Mouse (Mus musculus): ENCODE measurements around the gene Ciapin1. TPM values are rescaled to one million over a fixed set of nuclear protein-coding genes. Genes with fewer than 3 reads are reported as not detected.
A peak's percentile ranks its signal among the peaks of the same experiment; 100 is the strongest.

Ciapin1 gene
- 112 and 129 TPM in 2 replicates for polyA plus RNA-seq (2015; fragmentation: Nextera tagmentation; extraction: Ambion mirVana)

DNA sequence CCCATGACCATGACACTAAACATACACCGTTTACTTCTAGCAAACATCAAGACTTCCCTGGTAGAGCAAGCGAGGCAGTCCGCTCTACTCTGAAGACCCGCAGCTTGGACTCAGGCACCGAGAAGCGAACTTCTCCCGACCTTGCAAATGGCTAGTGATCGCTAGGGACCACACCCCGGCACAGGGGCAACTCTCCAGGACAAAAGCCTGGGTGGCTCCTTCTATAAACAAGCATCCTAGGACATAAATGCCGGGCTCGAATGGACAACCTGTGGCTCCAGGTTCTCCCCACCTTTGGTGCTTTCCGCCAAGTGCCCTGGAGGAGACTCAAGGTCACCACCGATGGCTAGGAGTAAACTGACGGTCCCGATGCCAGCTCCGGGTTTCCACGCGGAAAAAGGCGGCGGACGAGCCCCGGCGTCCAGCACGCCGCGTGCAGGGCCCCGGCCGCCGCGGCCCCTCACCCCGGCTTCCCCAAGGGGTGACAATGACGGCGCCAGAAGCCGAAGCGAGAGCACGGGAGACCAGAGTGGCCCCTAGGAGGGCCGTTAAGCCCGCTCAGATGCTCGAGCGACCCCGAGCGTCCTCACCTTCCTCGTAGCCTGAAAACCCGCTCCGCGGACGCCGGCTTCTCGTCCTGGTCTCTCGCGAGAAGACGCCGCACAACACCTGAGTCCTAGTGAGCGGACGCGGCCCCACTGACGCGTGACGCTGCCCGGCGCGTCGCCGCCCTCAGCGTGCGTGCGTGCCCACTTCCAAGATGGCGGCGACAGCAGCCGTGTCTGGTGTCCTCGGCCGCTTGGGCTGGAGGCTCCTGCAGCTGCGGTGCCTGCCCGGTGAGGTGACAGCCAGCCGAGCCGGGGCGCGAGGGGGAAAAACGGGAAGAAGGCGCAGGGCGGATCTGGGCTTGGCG is at the start of gene Ciapin1, which contains the start of gene Coq9:
TSS of gene Ciapin1 (minus strand) at position 697 of the 913 bp plus-strand sequence.
TSS of gene Coq9 (plus strand) at position 660 of the 913 bp plus-strand sequence.
- no peak for TF ChIP-seq CTCF (IDR thresholded peaks at IDR 0.05; ENCODE audit: low read depth)
- no peaks in the 10 kb centered on the region for H3K36me3 ChIP-seq (ENCODE audit: insufficient read depth, low read length)
- peak; percentile 96 for ATAC-seq (replicated peaks; ENCODE audit: low FRiP score, low read depth)
- no peaks in the 10 kb centered on the region for H3K27me3 ChIP-seq (ENCODE audit: insufficient read depth, low read length)
- peak within 1 kb of the TSS; percentile 94 for H3K9ac ChIP-seq (ENCODE audit: low read depth, low read length)
- DNase-seq (ENCODE audit: low spot score), result peak; percentile 95
- H3K9me3 ChIP-seq (replicated peaks; ENCODE audit: low read length), result no peaks in the 10 kb centered on the region
- H3K4me3 ChIP-seq (replicated peaks; ENCODE audit: low read depth, low read length), result peak within 1 kb of the TSS; percentile 89
- H3K4me2 ChIP-seq (ENCODE audit: low read length), result peak within 1 kb of the TSS; percentile 92
- under 1% methylated on average over 82 of the region's 82 CpGs for WGBS
- peaks cover 8% of the 10 kb centered on the region; the same call in 1 of the 2 replicates for H3K4me1 ChIP-seq (replicated peaks; ENCODE audit: insufficient read depth, low read length)
- H3K27ac ChIP-seq, result peak within 1 kb of the TSS; percentile 92

- 70% methylated on average over 4 of the region's 4 CpGs for WGBS
- H3K27me3 ChIP-seq (ENCODE audit: insufficient read depth, low read length), result no peaks in the 10 kb centered on the region
- DNase-seq (ENCODE audit: low spot score) (no peak), ATAC-seq (replicated peaks; ENCODE audit: low FRiP score, low read depth) (no peak)
- H3K9ac ChIP-seq (ENCODE audit: low read depth, low read length), result no peak overlapping the region
- no peak overlapping the region for H3K27ac ChIP-seq
- H3K4me2 ChIP-seq (ENCODE audit: low read length), result no peak overlapping the region
- no peak for TF ChIP-seq CTCF (IDR thresholded peaks at IDR 0.05; ENCODE audit: low read depth)
- no peak overlapping the region for H3K4me3 ChIP-seq (replicated peaks; ENCODE audit: low read depth, low read length)
- no peaks in the 10 kb centered on the region for H3K9me3 ChIP-seq (replicated peaks; ENCODE audit: low read length)
- peaks cover under 1% of the 10 kb centered on the region; the same call in 1 of the 2 replicates for H3K4me1 ChIP-seq (replicated peaks; ENCODE audit: insufficient read depth, low read length)
- no peaks in the 10 kb centered on the region for H3K36me3 ChIP-seq (ENCODE audit: insufficient read depth, low read length)
These were observed 42.6 kb upstream of the Ciapin1 start for GRCm38 (mm10) chr8:94880742-94881141.

DNA sequence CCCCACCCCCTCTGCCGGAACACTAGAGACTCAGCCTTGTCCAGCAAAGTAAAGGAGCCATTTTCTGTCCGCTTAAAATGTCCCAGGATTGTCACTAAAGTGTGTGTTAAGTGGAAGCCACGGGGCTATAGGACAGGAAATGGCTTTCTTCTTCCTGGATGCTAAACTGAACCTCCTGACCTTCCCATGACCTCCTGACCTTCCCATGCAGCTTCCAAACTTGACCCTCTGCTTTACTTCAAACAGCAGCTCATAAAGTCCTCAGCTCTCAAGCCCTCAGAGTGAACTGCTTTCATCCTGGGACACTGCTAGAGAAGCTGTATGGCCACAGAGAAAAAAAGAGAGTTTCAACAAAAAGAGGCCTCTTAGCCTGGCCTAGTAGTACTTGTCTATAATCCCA is 38.7 kb upstream of the Ciapin1 start:
- no peak for DNase-seq (ENCODE audit: low spot score)
- TF ChIP-seq CTCF (IDR thresholded peaks at IDR 0.05; ENCODE audit: low read depth), result no peak; the same call in 1 of the 2 replicates
- H3K4me3 ChIP-seq (replicated peaks; ENCODE audit: low read depth, low read length), result no peak overlapping the region

DNA sequence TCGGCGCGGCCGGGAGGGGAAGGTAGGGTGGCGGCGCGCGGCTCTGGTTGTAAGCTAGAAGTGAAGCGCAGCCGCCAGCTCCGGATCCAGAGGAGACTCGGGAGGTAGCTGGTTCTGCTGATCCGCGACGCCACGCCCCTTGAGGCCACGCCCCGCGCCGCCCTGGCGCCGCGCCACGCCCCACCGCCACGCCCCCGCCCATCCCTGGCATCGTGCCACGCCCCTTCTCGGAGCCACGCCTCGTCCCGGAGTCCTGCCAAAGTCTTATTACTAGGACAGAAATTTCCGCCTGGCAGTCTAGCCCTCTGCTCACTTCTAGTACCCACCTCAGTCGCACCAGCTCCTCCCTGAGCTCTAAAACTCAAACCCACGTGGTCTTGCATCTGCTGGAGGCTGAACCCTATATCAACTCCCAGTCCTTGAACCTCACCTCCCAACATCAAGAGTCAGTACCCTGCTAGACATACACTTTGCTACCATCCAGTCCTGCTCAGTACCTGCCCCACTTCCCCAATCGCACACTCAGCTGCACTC is 38.1 kb upstream of the Ciapin1 start, which contains the start of gene Dok4:
TSS of gene Dok4 (minus strand) at position 134 of the 534 bp plus-strand sequence.
- no peaks in the 10 kb centered on the region for H3K36me3 ChIP-seq (ENCODE audit: insufficient read depth, low read length)
- H3K9me3 ChIP-seq (replicated peaks; ENCODE audit: low read length), result no peaks in the 10 kb centered on the region
- under 1% methylated on average over 35 of the region's 37 CpGs for WGBS
- H3K27me3 ChIP-seq (ENCODE audit: insufficient read depth, low read length), result no peaks in the 10 kb centered on the region
- peak; percentile 91 for DNase-seq (ENCODE audit: low spot score)
- peak within 1 kb of the TSS; percentile 94 for H3K4me2 ChIP-seq (ENCODE audit: low read length)
- peak; percentile 78 for ATAC-seq (replicated peaks; ENCODE audit: low FRiP score, low read depth)
- H3K4me3 ChIP-seq (replicated peaks; ENCODE audit: low read depth, low read length), result peak within 1 kb of the TSS; percentile 57
- H3K4me1 ChIP-seq (replicated peaks; ENCODE audit: insufficient read depth, low read length), result peaks cover 17% of the 10 kb centered on the region
- peak within 1 kb of the TSS; percentile 60 for H3K9ac ChIP-seq (ENCODE audit: low read depth, low read length)
- TF ChIP-seq CTCF (IDR thresholded peaks at IDR 0.05; ENCODE audit: low read depth), result no peak
- H3K27ac ChIP-seq, result peak within 1 kb of the TSS; percentile 50

More for the DNA sequence above, 38.7 kb upstream of the Ciapin1 start:
- H3K36me3 ChIP-seq (ENCODE audit: insufficient read depth, low read length), result no peaks in the 10 kb centered on the region
- no peak for ATAC-seq (replicated peaks; ENCODE audit: low FRiP score, low read depth)
- H3K9me3 ChIP-seq (replicated peaks; ENCODE audit: low read length), result no peaks in the 10 kb centered on the region
- peaks cover 12% of the 10 kb centered on the region for H3K4me1 ChIP-seq (replicated peaks; ENCODE audit: insufficient read depth, low read length)
- WGBS, result 31% methylated on average over 3 of the region's 3 CpGs
- 0 out of 2 replicates have a peak overlapping the region, but pooled peaks have one; percentile 94 for H3K4me2 ChIP-seq (ENCODE audit: low read length)
- no peaks in the 10 kb centered on the region for H3K27me3 ChIP-seq (ENCODE audit: insufficient read depth, low read length)
- H3K9ac ChIP-seq (ENCODE audit: low read depth, low read length), result no peak overlapping the region
- peak overlapping the region; percentile 3; the same call in 1 of the 2 replicates for H3K27ac ChIP-seq

- H3K4me3 ChIP-seq (replicated peaks; ENCODE audit: low read depth, low read length), result peak overlapping the region; percentile 57
- under 1% methylated on average over 19 of the region's 20 CpGs for WGBS
- H3K4me1 ChIP-seq (replicated peaks; ENCODE audit: insufficient read depth, low read length), result peaks cover 21% of the 10 kb centered on the region
- no peaks in the 10 kb centered on the region for H3K27me3 ChIP-seq (ENCODE audit: insufficient read depth, low read length)
- peak overlapping the region; percentile 60 for H3K9ac ChIP-seq (ENCODE audit: low read depth, low read length)
- peak overlapping the region; percentile 94 for H3K4me2 ChIP-seq (ENCODE audit: low read length)
- H3K27ac ChIP-seq, result peak overlapping the region; percentile 50
- no peak for ATAC-seq (replicated peaks; ENCODE audit: low FRiP score, low read depth)
- DNase-seq (ENCODE audit: low spot score), result peak; percentile 16
- no peaks in the 10 kb centered on the region for H3K9me3 ChIP-seq (replicated peaks; ENCODE audit: low read length)
- no peak for TF ChIP-seq CTCF (IDR thresholded peaks at IDR 0.05; ENCODE audit: low read depth)
- H3K36me3 ChIP-seq (ENCODE audit: insufficient read depth, low read length), result no peaks in the 10 kb centered on the region
These were observed 37.7 kb upstream of the Ciapin1 start for GRCm38 (mm10) chr8:94875871-94876150.

DNA sequence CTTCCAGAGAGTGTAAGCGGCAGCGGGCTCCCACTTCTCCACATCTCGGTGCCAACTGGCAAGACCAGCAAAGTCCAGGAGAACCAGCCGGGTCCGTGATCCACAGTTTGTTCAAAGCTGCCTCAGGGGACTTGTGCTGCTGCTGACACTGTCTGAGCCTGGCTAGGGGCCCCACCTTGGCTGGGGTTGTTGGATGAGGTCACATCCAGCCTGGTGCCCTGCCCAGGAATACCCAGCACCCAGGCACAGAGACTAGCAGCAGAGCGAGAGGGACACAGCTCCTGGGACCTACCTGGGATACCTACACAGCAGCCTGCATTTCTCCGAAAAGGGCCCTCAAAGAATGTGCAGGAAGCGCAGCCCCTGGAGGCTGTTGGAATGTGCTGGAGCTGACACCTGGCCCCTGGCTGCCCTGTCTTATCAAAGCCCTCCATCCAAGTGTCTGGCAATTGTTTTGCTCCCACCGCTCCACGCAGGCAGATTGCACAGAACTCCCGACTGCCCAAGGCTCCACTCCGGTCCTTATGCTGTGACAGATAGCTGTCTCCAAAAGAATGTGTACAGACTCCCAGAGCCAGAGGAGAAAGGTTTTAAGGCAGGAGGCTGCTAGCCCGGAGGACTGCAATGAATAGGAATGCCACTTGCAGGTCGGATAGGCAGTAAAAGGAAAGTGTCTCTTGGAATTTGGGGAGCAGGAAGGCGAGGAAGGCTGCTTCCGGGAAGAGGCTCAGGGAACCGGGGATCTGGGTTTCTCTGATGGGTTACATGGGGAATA is 37.1 kb upstream of the Ciapin1 start:
- ATAC-seq (replicated peaks; ENCODE audit: low FRiP score, low read depth) (no peak), DNase-seq (ENCODE audit: low spot score) (no peak)
- 14% methylated on average over 17 of the region's 17 CpGs for WGBS
- Histone ChIP-seq H3K27ac (peak overlapping the region; percentile 50; the same call in 1 of the 2 replicates), H3K4me3 (replicated peaks; ENCODE audit: low read depth, low read length) (peak overlapping the region; percentile 57), H3K9ac (ENCODE audit: low read depth, low read length) (peak overlapping the region; percentile 60), H3K4me1 (replicated peaks; ENCODE audit: insufficient read depth, low read length) (peaks cover 25% of the 10 kb centered on the region), H3K9me3 (replicated peaks; ENCODE audit: low read length) (no peaks in the 10 kb centered on the region), H3K4me2 (ENCODE audit: low read length) (peak overlapping the region; percentile 94), H3K36me3 (ENCODE audit: insufficient read depth, low read length) (no peaks in the 10 kb centered on the region), H3K27me3 (ENCODE audit: insufficient read depth, low read length) (no peaks in the 10 kb centered on the region)
- no peak for TF ChIP-seq CTCF (IDR thresholded peaks at IDR 0.05; ENCODE audit: low read depth)
